Mouse (Mus musculus): ENCODE measurements around the gene Car14.
A peak's percentile ranks its signal among the peaks of the same experiment; 100 is the strongest.

Car14 gene

DNA sequence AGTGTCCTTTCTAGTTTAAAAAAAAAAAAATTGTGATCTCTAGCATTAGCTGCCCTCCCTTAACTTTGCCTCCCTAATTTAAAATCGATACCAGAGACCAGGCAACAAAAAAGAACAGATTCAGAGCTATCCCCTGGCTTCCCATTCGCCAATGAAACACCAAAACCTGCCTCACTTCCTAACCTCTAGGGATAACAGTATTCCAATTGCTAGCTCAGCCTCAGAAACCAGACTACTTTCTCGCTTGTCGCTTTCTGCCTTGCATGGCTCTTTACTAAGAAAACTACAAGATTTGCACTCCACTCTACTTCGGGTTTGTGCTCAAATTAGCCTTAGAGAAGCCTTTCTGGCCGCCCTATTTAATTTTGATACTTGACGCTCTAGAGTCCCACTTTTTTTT is 48.4 kb downstream of the Car14 start:
- DNase-seq (ENCODE audit: low read depth), result no peak

DNA sequence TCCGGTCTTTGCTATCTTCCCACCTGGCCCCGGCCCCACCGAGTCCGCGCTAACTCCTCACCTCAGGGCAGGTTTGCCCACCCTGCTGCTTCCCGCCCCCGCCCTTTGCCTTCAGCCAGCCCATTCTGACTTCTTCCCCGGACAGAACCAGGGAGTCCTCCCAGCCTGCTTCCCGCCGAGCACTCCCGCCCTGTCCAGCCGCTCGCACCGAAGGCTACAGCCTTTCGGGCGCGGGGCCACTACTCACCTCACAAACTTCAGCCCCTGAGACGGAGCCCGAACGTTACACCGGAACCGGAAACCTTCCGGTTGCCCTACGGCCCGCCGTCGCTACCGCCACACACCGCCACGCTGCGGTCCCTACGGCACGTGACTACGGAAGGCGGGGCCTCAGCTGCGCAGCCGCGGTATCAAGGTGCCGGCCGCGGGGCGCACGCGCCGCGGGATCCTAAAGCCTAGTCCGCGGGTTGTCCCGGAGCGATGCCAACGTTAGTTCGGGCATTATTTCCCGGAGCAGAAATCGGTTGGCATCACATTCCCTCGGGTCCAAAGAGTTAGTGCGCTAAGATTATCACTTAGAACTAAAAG is 48.9 kb downstream of the Car14 start, which contains the start of gene Prpf3:
TSS of gene Prpf3 (minus strand) at position 384 of the 588 bp plus-strand sequence.
- peak; percentile 95 for DNase-seq (ENCODE audit: low read depth)

DNA sequence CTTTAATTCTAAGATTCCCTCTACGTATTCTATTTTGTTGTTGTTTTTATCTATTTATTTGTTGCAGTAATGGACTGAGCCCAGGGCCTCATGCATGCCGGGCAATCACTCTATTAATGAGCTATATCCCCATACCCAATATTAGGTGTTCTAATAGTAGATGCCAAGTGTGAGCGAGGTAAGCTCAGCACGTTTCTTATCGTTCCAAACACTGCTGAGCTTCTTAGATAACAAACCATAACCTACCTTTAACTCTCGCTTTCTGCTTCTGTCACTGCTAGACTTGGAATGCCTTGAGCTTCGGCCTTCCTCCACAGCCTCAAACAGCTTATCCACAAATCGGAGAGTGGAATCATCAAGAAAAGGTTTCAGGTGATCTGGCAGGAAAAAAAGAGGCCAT is 53.2 kb downstream of the Car14 start:
- DNase-seq (ENCODE audit: low read depth), result no peak

DNA sequence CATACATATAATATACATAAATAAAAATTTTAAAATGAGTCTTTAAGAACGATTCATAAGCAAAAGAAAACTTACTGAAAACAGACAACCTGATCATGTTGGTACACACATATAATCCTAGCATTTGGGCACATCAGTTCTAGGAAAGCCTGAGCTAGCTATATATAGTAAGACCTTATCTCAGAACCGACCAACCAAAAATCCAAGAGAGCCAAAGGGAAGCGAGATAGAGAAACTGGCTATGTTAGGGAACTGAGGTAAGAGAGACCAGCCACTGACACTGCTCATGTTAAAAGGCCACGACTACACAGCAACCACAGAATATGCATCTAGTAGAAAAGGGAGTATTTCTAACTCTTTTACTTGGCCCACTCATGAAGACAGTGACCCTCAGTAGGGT is 53.9 kb downstream of the Car14 start:
- no peak for DNase-seq (ENCODE audit: low read depth)

Data from induced T-regulatory cell, adult 2 months (primary cell).